Mouse (Mus musculus): ENCODE measurements around the gene Vmn1r22.
"Not testable (repeated sequence)": the region's sequence is repeated elsewhere in the genome, so short reads cannot be mapped to it uniquely, and the experiment has no call there.

The Vmn1r22 gene

DNA sequence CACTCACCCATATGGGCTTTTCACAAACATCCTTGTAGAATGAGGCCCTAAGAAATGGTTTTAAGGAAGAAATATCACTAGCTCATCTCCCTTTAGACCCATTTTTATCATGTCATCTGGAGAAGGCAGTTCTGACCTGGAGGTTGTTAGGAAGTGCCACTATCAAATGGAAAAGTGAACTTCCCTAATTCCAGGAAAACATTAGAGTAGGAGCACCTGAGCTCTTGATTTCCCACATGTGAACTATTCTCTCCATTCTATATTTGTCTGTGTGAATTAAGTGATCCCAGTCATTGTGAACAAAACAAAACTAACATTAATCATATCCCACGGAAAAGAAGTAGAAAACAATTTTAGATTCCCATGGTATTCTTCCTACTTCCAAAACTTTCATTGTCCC lies at the start of gene Vmn1r22:
TSS of gene Vmn1r22 (minus strand) at position 101 of the 400 bp plus-strand sequence.
- no peak for DNase-seq (ENCODE audit: low read depth, low spot score)

- no peak for DNase-seq (ENCODE audit: low read depth, low spot score)
Observed at GRCm38 (mm10) chr6:57926738-57927137, 18.9 kb upstream of the Vmn1r22 start, which contains the start of gene Vmn1r23. Vmn1r23 (minus strand) TSS chr6:57926838.

DNA sequence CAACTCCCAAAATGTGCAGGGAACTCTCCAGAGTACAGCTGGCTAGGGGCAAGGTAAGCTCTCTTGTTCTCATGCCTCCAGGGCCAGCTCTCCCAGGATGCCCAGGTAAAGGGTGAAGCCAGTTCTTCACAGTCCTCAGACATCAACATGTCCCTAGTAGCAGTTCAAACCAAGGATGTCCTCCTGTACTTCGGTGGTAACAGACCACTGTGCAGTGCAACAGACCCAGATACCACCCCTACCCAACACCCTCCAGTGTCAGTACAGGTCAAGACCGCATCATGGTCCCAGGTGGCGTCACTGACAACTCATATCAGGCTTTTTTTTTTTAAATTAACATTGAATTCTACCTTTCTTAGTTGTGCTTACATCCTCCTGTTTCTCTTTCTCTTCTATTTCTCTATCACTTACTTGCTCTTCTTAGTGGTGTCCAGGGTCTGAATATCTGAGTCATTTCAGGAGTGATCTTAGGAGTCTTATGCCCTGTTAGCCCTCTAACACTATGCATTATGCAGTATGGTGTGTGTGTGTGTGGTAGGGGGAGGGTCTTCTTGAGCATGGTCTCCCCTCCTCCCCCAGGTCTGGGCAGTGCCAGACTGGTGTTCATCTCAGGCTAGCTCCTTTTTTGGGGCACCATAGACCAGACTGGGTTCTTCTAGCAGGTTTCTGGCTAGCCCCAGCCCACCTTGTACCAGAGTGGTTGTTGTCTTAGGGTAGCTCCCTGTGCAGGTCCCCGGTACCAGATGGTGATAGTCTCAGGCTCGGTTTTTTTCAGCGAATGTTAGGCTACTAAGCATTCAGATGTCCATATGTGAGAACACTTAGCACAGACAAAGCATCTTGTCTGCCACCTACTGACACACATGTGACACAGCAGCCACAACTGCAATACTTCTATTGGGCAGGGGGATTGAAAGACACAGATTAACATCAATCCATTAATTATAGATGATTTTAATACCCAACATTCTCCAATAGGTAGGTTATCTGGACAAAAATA lies 48.5 kb downstream of the Vmn1r22 start:
- DNase-seq (ENCODE audit: low read depth, low spot score) = peak; percentile 22

DNA sequence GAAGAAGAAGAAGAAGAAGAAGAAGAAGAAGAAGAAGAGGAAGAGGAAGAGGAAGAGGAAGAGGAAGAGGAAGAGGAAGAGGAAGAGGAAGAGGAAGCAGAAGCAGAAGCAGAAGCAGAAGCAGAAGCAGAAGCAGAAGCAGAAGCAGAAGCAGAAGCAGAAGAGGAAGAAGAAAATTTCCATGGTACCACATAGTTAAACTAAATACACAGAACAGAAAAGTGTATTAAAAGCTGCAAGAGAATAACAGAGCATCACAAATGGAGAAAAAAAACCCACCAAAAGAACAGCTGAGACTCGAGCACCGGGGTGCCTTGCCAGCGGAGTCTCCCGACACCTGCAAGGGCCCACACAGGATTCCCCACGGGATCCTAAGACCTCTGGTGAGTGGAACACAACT lies 56.7 kb downstream of the Vmn1r22 start:
- not testable (repeated sequence) for DNase-seq (ENCODE audit: low read depth, low spot score)

GRCm38 (mm10) chr6:57850286-57850685 lies 57.5 kb downstream of the Vmn1r22 start, which contains the start of gene Vmn1r21:
Vmn1r21 (minus strand) TSS chr6:57850343.
- DNase-seq (ENCODE audit: low read depth, low spot score) = no peak

All from embryo, embryonic 11.5 days (tissue).